13 mouse cellular contexts compared by ENCODE assay signal in genomic region chr5:139610610-139611520, GRCm38 (mm10).
A peak's percentile ranks its signal among the peaks of the same experiment; 100 is the strongest.
DNase-seq lines count a peak whose midpoint lies in the region; ATAC-seq lines count a peak whose summit lies in the region.
"Had no signal": no experiment of that assay in that cellular context is flagged by ENCODE, and none has a peak within 500 bp of the region (broad histone marks: within the 10 kb centered on the region; RNA-seq: fewer than 3 reads in every experiment).

No protein-coding gene starts in this region.

- H3K4me1 ChIP-seq in embryonic facial prominence, embryonic 11.5 days (ENCODE audit: control insufficient read depth, insufficient read depth, low read length) = no peaks in the 10 kb centered on the region
- peaks cover 22% of the 10 kb centered on the region for H3K4me1 ChIP-seq in midbrain, embryonic 13.5 days (replicated peaks)
- H3K4me1 ChIP-seq: heart, embryonic 15.5 days; limb, embryonic 15.5 days; stomach, embryonic 15.5 days had no signal

- no peak overlapping the region for H3K27ac ChIP-seq in embryonic facial prominence, embryonic 11.5 days (replicated peaks; ENCODE audit: low read depth, low read length)
- H3K27ac ChIP-seq in midbrain, embryonic 13.5 days = peak overlapping the region; percentile 79
- H3K27ac ChIP-seq: heart, embryonic 15.5 days; limb, embryonic 15.5 days; macrophage; stomach, embryonic 15.5 days had no signal

- no peaks in the 10 kb centered on the region for H3K9me3 ChIP-seq in embryonic facial prominence, embryonic 11.5 days (replicated peaks; ENCODE audit: control insufficient read depth, low read length)
- no peaks in the 10 kb centered on the region for H3K9me3 ChIP-seq in midbrain, embryonic 13.5 days
- H3K9me3 ChIP-seq: heart, embryonic 15.5 days; limb, embryonic 15.5 days; stomach, embryonic 15.5 days had no signal

- ATAC-seq in cerebellum, adult (ENCODE audit: insufficient number of reproducible peaks, low FRiP score, low TSS enrichment) = peak; percentile 65
- peak; percentile 44; the same call in 1 of the 2 replicates for ATAC-seq in embryonic facial prominence, embryonic 11.5 days (replicated peaks; ENCODE audit: insufficient number of reproducible peaks, low FRiP score, low TSS enrichment, low read depth)
- ATAC-seq in midbrain, embryonic 13.5 days = peak; percentile 88

- DNase-seq in adrenal gland, postnatal 25 days = peak; percentile 36
- DNase-seq in adrenal gland, postnatal 4 days (ENCODE audit: low spot score in 2 of 2) = no peak
- no peak for DNase-seq in embryonic facial prominence, embryonic 11.5 days (ENCODE audit: low spot score)
- DNase-seq in left cerebral cortex, adult 11 months (ENCODE audit: low spot score) = no peak
- no peak for DNase-seq in heart, postnatal 10 days
- DNase-seq in heart, postnatal 4 days = no peak
- DNase-seq: kidney, postnatal 14 days had no signal

- no peak overlapping the region for H3K4me3 ChIP-seq in embryonic facial prominence, embryonic 11.5 days (ENCODE audit: low read depth, low read length)
- no peak overlapping the region for H3K4me3 ChIP-seq in midbrain, embryonic 13.5 days (replicated peaks)
- H3K4me3 ChIP-seq: heart, embryonic 15.5 days; limb, embryonic 15.5 days; stomach, embryonic 15.5 days had no signal

- peaks cover 2% of the 10 kb centered on the region; the same call in 1 of the 2 replicates for H3K27me3 ChIP-seq in embryonic facial prominence, embryonic 11.5 days (ENCODE audit: control insufficient read depth, insufficient read depth, low read length)
- 0 out of 2 replicates have a peak, but pooled peaks cover 2% of the 10 kb centered on the region for H3K27me3 ChIP-seq in midbrain, embryonic 13.5 days
- H3K27me3 ChIP-seq: stomach, embryonic 15.5 days had no signal

- no peaks in the 10 kb centered on the region for H3K36me3 ChIP-seq in embryonic facial prominence, embryonic 11.5 days (replicated peaks; ENCODE audit: control insufficient read depth, insufficient read depth, low read depth, low read length)
- H3K36me3 ChIP-seq in midbrain, embryonic 13.5 days = no peaks in the 10 kb centered on the region
- H3K36me3 ChIP-seq: heart, embryonic 15.5 days; limb, embryonic 15.5 days; stomach, embryonic 15.5 days had no signal

- intact Hi-C loops in heart, postnatal 10 days (cut with DNase I) = no loop called here

- H3K4me2 ChIP-seq in embryonic facial prominence, embryonic 11.5 days (ENCODE audit: low read depth, low read length) = no peak overlapping the region
- no peak overlapping the region for H3K4me2 ChIP-seq in midbrain, embryonic 13.5 days (replicated peaks)
- H3K4me2 ChIP-seq: heart, embryonic 15.5 days; limb, embryonic 15.5 days; stomach, embryonic 15.5 days had no signal

- H3K9ac ChIP-seq in embryonic facial prominence, embryonic 11.5 days (replicated peaks; ENCODE audit: low read length) = no peak overlapping the region
- peak overlapping the region; percentile 28; the same call in 1 of the 2 replicates for H3K9ac ChIP-seq in midbrain, embryonic 13.5 days (replicated peaks)
- H3K9ac ChIP-seq: heart, embryonic 15.5 days; limb, embryonic 15.5 days; stomach, embryonic 15.5 days had no signal

- 59% methylated on average over 28 of the region's 28 CpGs for WGBS in embryonic facial prominence, embryonic 11.5 days
- 37% methylated on average over 28 of the region's 28 CpGs for WGBS in midbrain, embryonic 13.5 days
